Mouse (Mus musculus): ENCODE results near the gene Spc24.

The Spc24 gene

GRCm38 (mm10) chr9:21706586-21707265 lies 53.4 kb downstream of the Spc24 start:
- no peak for DNase-seq

GRCm38 (mm10) chr9:21706085-21706484 lies 54.0 kb downstream of the Spc24 start:
- DNase-seq = no peak
